Mouse (Mus musculus) testis, adult 2 months (tissue): ENCODE data around the gene Ap1s3.

Experiments
- CTCF ChIP-seq: fragments of 200-500 bp; IDR thresholded peaks from 2 replicates; pipeline ENCODE4 v1.5.1; 2012; ENCODE audit warnings: low read depth, mild to moderate bottlenecking, inconsistent platforms, low read length, moderate library complexity; ENCODE audit not compliant: control insufficient read depth, insufficient read depth, insufficient replicate concordance
- POLR2A ChIP-seq: fragments of 200-500 bp; IDR thresholded peaks from 2 replicates; pipeline ENCODE4 v1.6.1; 2012; ENCODE audit warnings: low read depth, mild to moderate bottlenecking, inconsistent platforms, low read length, moderate library complexity; ENCODE audit not compliant: control insufficient read depth

DNA sequence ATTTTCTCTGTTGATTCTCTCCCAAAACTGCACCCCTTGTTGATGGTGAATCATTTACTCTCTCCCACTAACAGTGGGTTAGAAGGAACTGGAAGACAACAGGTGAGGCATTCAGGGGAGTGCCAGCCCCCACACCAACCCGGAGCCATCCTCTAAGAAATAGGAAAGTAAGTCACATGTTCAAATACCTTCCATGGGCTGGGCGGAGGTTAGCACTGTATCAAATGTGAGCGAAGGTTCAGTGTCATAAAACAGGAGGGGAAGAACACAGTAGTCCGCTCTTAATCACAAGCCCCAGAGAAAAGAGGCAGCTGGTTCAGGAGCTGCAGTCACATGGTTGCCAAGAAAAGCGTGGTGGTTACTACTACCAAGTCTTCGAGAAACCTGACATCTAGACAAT lies 32.7 kb downstream of the Ap1s3 start:
- TF ChIP-seq CTCF, result no peak
- TF ChIP-seq POLR2A, result no peak
